Comparison of ENCODE assay signal across 23 mouse cellular contexts in the genomic region with DNA sequence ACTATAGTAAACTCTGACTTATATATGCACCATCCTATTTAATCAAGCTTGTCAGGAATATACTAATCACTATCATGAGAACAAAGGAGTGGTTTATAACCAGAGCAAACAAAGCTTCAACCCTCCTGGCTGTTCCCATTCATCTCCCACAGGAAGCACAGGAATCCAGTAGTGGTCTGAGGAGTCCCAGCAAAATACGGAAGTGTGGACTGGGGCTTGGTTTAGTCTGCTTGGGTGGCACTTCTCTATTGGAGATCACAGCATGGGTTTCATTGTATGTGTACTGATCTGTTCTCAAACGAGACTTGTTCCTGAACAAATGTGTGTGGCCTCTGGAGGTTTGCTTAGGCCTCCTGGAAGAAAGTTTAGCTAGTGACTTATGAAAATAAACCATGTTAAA. TPM values are rescaled to one million over a fixed set of nuclear protein-coding genes. Genes with fewer than 3 reads are reported as not detected.
DNase-seq lines count a peak whose midpoint lies in the region; ATAC-seq lines count a peak whose summit lies in the region.
"Had no signal": no experiment of that assay in that cellular context is flagged by ENCODE, and none has a peak within 500 bp of the region (broad histone marks: within the 10 kb centered on the region; RNA-seq: fewer than 3 reads in every experiment).

No protein-coding gene starts in this region.

- ATAC-seq in megakaryocyte, adult 5-6 weeks (ENCODE audit: poor library complexity, severe bottlenecking) = 0 out of 2 replicates have a peak, but pooled peaks have one; percentile 52
- no peak for ATAC-seq in activated CD4-positive, CD25-positive, alpha-beta regulatory T cell, adult 4 months
- ATAC-seq: forebrain, embryonic 13.5 days; intestine, embryonic 16.5 days had no signal

- peak; percentile 5 for DNase-seq in kidney, postnatal 14 days
- DNase-seq in kidney, adult 11 months = no peak
- peak; percentile 26 to 27 for DNase-seq in lung, postnatal 4 days
- DNase-seq in lung, postnatal 14 days = no peak
- DNase-seq in thymus, postnatal 25 days = no peak
- DNase-seq in left cerebral cortex, postnatal 4 days = no peak
- DNase-seq: adrenal gland, adult 2 months; cerebellum, adult 18-20 months; cerebellum, postnatal 10 days; gastrocnemius, postnatal 10 days; heart, postnatal 36 days; kidney, adult 9 months; kidney, postnatal 10 days; layer of hippocampus, adult 9-11 months; midbrain, embryonic 14.5 days; right cerebral cortex, postnatal 25 days had no signal

- intact Hi-C loops in left cerebral cortex, postnatal 4 days (cut with DNase I) = no loop called here

RNA-seq across cellular contexts. Expression of gene Ecm2, which starts 14.2 kb away (rescaled TPM):
- not detected in 2 replicates for total RNA-seq in megakaryocyte, adult 5-6 weeks (2015)
- 0.07 TPM in 1 of 2 replicates, not detected in the other for total RNA-seq in megakaryocyte, adult 5-6 weeks (2017)
- polyA plus RNA-seq in activated CD4-positive, CD25-positive, alpha-beta regulatory T cell, adult 4 months (2017; shearing (Covaris generic)) = under 1 TPM; 0.08 to 0.26 TPM
- 1 to 10 TPM; 1.7 to 1.9 TPM for total RNA-seq in left cerebral cortex, postnatal 4 days (2021)
- total RNA-seq: monocyte, adult 5-6 weeks had no signal

RNA-seq across cellular contexts. Expression of gene Aspn, which starts 25.5 kb away (rescaled TPM):
- total RNA-seq in megakaryocyte, adult 5-6 weeks (2015) = not detected in 2 replicates
- total RNA-seq in megakaryocyte, adult 5-6 weeks (2017) = not detected in 2 replicates
- under 1 TPM; 0.27 to 0.46 TPM for polyA plus RNA-seq in activated CD4-positive, CD25-positive, alpha-beta regulatory T cell, adult 4 months (2017; shearing (Covaris generic))
- total RNA-seq in left cerebral cortex, postnatal 4 days (2021) = 1 to 10 TPM in 1 of 2 experiments, under 1 TPM in 1; 0.89 to 1.1 TPM
- total RNA-seq: monocyte, adult 5-6 weeks had no signal
- polyA plus RNA-seq: liver, adult 2 months had no signal

RNA-seq across cellular contexts. Expression of gene Tes3-ps, which starts 25.6 kb away (rescaled TPM):
- 0.71 and 1.1 TPM in 2 replicates for total RNA-seq in megakaryocyte, adult 5-6 weeks (2015)
- 1.8 and 3.9 TPM in 2 replicates for total RNA-seq in megakaryocyte, adult 5-6 weeks (2017)
- polyA plus RNA-seq in activated CD4-positive, CD25-positive, alpha-beta regulatory T cell, adult 4 months (2017; shearing (Covaris generic)) = 1 to 10 TPM; 6.6 to 7.3 TPM
- 1 to 10 TPM; 2.4 to 2.8 TPM for total RNA-seq in left cerebral cortex, postnatal 4 days (2021)
- polyA plus RNA-seq: adrenal gland, adult 2 months; gonadal fat pad, adult 2 months had no signal

Comparison
In these comparisons a context has a peak if more than half of its experiments do, and no peak if none do; other contexts are left out.
1. DNase-seq: peak in kidney, postnatal 14 days (single experiment) and lung, postnatal 4 days (2 of 2); none in kidney, adult 11 months (single experiment), lung, postnatal 14 days (single experiment), thymus, postnatal 25 days (single experiment) and left cerebral cortex, postnatal 4 days (single experiment).